Mouse (Mus musculus): ENCODE data around the gene Hnrnpl. TPM values are rescaled to one million over a fixed set of nuclear protein-coding genes. Genes with fewer than 3 reads are reported as not detected.

The Hnrnpl gene
- total RNA-seq, 2 experiments from 2014 or later: 572 to 576 TPM

- no peak for DNase-seq
- intact Hi-C loops (cut with DNase I): loop anchor here (10.0 kb wide), 1 partner anchor 64 kb away; no protein-coding TSS in a partner anchor
Observed at GRCm38 (mm10) chr7:28789235-28789634, 19.1 kb upstream of the Hnrnpl start.

- intact Hi-C loops (cut with DNase I): no loop called here
- no peak for DNase-seq
Observed at GRCm38 (mm10) chr7:28790066-28790806, 18.1 kb upstream of the Hnrnpl start.

GRCm38 (mm10) chr7:28791706-28792105 is 16.6 kb upstream of the Hnrnpl start:
- intact Hi-C loops (cut with DNase I): no loop called here

GRCm38 (mm10) chr7:28792391-28793185 is 15.8 kb upstream of the Hnrnpl start:
- intact Hi-C loops (cut with DNase I): no loop called here
- no peak for DNase-seq

More at GRCm38 (mm10) chr7:28791706-28792105, 16.6 kb upstream of the Hnrnpl start:
- DNase-seq: no peak

GRCm38 (mm10) chr7:28793834-28794233 is 14.5 kb upstream of the Hnrnpl start:
- intact Hi-C loops (cut with DNase I): no loop called here
- no peak for DNase-seq

GRCm38 (mm10) chr7:28794496-28794895 is 13.8 kb upstream of the Hnrnpl start:
- DNase-seq: no peak
- intact Hi-C loops (cut with DNase I): no loop called here

GRCm38 (mm10) chr7:28795832-28796231 is 12.5 kb upstream of the Hnrnpl start:
- no peak for DNase-seq
- intact Hi-C loops (cut with DNase I): no loop called here

GRCm38 (mm10) chr7:28796562-28796975 is 11.8 kb upstream of the Hnrnpl start:
- intact Hi-C loops (cut with DNase I): no loop called here
- DNase-seq: peak; percentile 73

GRCm38 (mm10) chr7:28799994-28800393 is 8.3 kb upstream of the Hnrnpl start:
- DNase-seq: no peak
- intact Hi-C loops (cut with DNase I): loop anchor here (5.0 kb wide), 1 partner anchor 92 kb away; no protein-coding TSS in a partner anchor

GRCm38 (mm10) chr7:28801451-28801850 is 6.9 kb upstream of the Hnrnpl start:
- intact Hi-C loops (cut with DNase I): loop anchor here (5.0 kb wide), 1 partner anchor 91 kb away; no protein-coding TSS in a partner anchor
- DNase-seq: no peak

- intact Hi-C loops (cut with DNase I): loop anchor here (5.0 kb wide), 1 partner anchor 90 kb away; no protein-coding TSS in a partner anchor
- no peak for DNase-seq
Observed at GRCm38 (mm10) chr7:28801901-28802670, 6.3 kb upstream of the Hnrnpl start.

GRCm38 (mm10) chr7:28802846-28803588 is 5.3 kb upstream of the Hnrnpl start:
- DNase-seq: no peak
- intact Hi-C loops (cut with DNase I): loop anchor here (5.0 kb wide), 1 partner anchor 89 kb away; no protein-coding TSS in a partner anchor

- DNase-seq: no peak
- intact Hi-C loops (cut with DNase I): loop anchor here (5.0 kb wide), 1 partner anchor 89 kb away; no protein-coding TSS in a partner anchor
Observed at GRCm38 (mm10) chr7:28803756-28804155, 4.6 kb upstream of the Hnrnpl start.

- intact Hi-C loops (cut with DNase I): no loop called here
- no peak for DNase-seq
Observed at GRCm38 (mm10) chr7:28806869-28807268, 1.5 kb upstream of the Hnrnpl start.

- intact Hi-C loops (cut with DNase I): no loop called here
- DNase-seq: no peak
Observed at GRCm38 (mm10) chr7:28807641-28808220, 610 bp upstream of the Hnrnpl start.

- intact Hi-C loops (cut with DNase I): no loop called here
- peak; percentile 98 for DNase-seq
Observed at GRCm38 (mm10) chr7:28808957-28809393, 634 bp downstream of the Hnrnpl start.

GRCm38 (mm10) chr7:28809401-28810089 is 1.2 kb downstream of the Hnrnpl start:
- intact Hi-C loops (cut with DNase I): no loop called here

GRCm38 (mm10) chr7:28810107-28811066 is 2.0 kb downstream of the Hnrnpl start:
- intact Hi-C loops (cut with DNase I): no loop called here
- DNase-seq: peak; percentile 98

More at GRCm38 (mm10) chr7:28809401-28810089, 1.2 kb downstream of the Hnrnpl start:
- DNase-seq: peak; percentile 67

Data from left cerebral cortex, postnatal 4 days (tissue).